In genomic region chr12:102445436-102445835, GRCm38 (mm10) we compare ENCODE assay signal across 16 mouse cellular contexts. TPM values are rescaled to one million over a fixed set of nuclear protein-coding genes. Genes with fewer than 3 reads are reported as not detected.
DNase-seq lines count a peak whose midpoint lies in the region; ATAC-seq and TF ChIP-seq lines count a peak whose summit lies in the region.
"Had no signal": no experiment of that assay in that cellular context is flagged by ENCODE, and none has a peak within 500 bp of the region (broad histone marks: within the 10 kb centered on the region; RNA-seq: fewer than 3 reads in every experiment).

No protein-coding gene starts in this region.

- no peak for TF ChIP-seq POLR2A in thymus, adult 2 months (IDR thresholded peaks at IDR 0.05; ENCODE audit: control insufficient read depth, extremely low read depth, insufficient read depth, low read length, poor library complexity)

- no peak overlapping the region for H3K9ac ChIP-seq in midbrain, embryonic 13.5 days (replicated peaks)
- H3K9ac ChIP-seq: heart, embryonic 13.5 days; hindbrain, embryonic 12.5 days; limb, embryonic 12.5 days had no signal

- no peaks in the 10 kb centered on the region for H3K9me3 ChIP-seq in midbrain, embryonic 13.5 days
- H3K9me3 ChIP-seq: heart, embryonic 13.5 days; hindbrain, embryonic 12.5 days; limb, embryonic 12.5 days; megakaryocyte, embryonic 14.5 days had no signal

- no peak overlapping the region for H3K4me3 ChIP-seq in layer of hippocampus, adult 2 months
- H3K4me3 ChIP-seq in thymus, adult 2 months (ENCODE audit: control insufficient read depth, insufficient read depth, low read length), result no peak overlapping the region
- H3K4me3 ChIP-seq in midbrain, embryonic 13.5 days (replicated peaks), result no peak overlapping the region
- H3K4me3 ChIP-seq: heart, embryonic 13.5 days; hindbrain, embryonic 12.5 days; limb, embryonic 12.5 days; megakaryocyte, embryonic 14.5 days had no signal

- WGBS in thymus, adult 2 months, result 35% methylated on average over 4 of the region's 4 CpGs
- WGBS in midbrain, embryonic 13.5 days, result 83% methylated on average over 4 of the region's 4 CpGs

- peak; percentile 96 for ATAC-seq in megakaryocyte, adult 5-6 weeks (ENCODE audit: poor library complexity, severe bottlenecking)
- ATAC-seq in midbrain, embryonic 13.5 days, result no peak
- ATAC-seq: forebrain, embryonic 14.5 days; intestine, embryonic 16.5 days had no signal

- no peak for TF ChIP-seq CTCF in layer of hippocampus, adult 2 months (conservative IDR thresholded peaks at IDR 0.05)
- no peak for TF ChIP-seq CTCF in thymus, adult 2 months (IDR thresholded peaks at IDR 0.05; ENCODE audit: borderline replicate concordance, control insufficient read depth, extremely low read depth, insufficient read depth, low read length, poor library complexity)

- H3K27me3 ChIP-seq in thymus, adult 2 months (ENCODE audit: control insufficient read depth, insufficient read depth, low read length), result no peaks in the 10 kb centered on the region
- H3K27me3 ChIP-seq in midbrain, embryonic 13.5 days, result no peaks in the 10 kb centered on the region
- H3K27me3 ChIP-seq: heart, embryonic 13.5 days; hindbrain, embryonic 12.5 days; limb, embryonic 12.5 days had no signal

- peak overlapping the region; percentile 23; the same call in 1 of the 2 replicates for H3K27ac ChIP-seq in layer of hippocampus, adult 2 months
- H3K27ac ChIP-seq in thymus, adult 2 months (ENCODE audit: control insufficient read depth, insufficient read depth, low read length), result no peak overlapping the region
- no peak overlapping the region for H3K27ac ChIP-seq in midbrain, embryonic 13.5 days
- H3K27ac ChIP-seq: heart, embryonic 13.5 days; hindbrain, embryonic 12.5 days; limb, embryonic 12.5 days had no signal

- H3K36me3 ChIP-seq in thymus, adult 2 months (ENCODE audit: control insufficient read depth, insufficient read depth, low read length), result no peaks in the 10 kb centered on the region
- no peaks in the 10 kb centered on the region for H3K36me3 ChIP-seq in midbrain, embryonic 13.5 days
- H3K36me3 ChIP-seq: heart, embryonic 13.5 days; hindbrain, embryonic 12.5 days; limb, embryonic 12.5 days had no signal

- H3K4me1 ChIP-seq in thymus, adult 2 months (replicated peaks; ENCODE audit: control insufficient read depth, insufficient read depth, low read length), result peaks cover 2% of the 10 kb centered on the region
- H3K4me1 ChIP-seq in midbrain, embryonic 13.5 days (replicated peaks), result no peaks in the 10 kb centered on the region
- H3K4me1 ChIP-seq: hindbrain, embryonic 12.5 days; limb, embryonic 12.5 days had no signal

- DNase-seq in layer of hippocampus, adult 2 months (ENCODE audit: low spot score in 2 of 2), result no peak
- no peak for DNase-seq in layer of hippocampus, postnatal 14 days (ENCODE audit: low spot score in 2 of 2)
- DNase-seq in spleen, postnatal 36 days (ENCODE audit: low spot score in 2 of 2), result peak; percentile 38 to 49
- DNase-seq in spleen, postnatal 4 days (ENCODE audit: low spot score in 2 of 2), result no peak
- DNase-seq in thymus, adult 2 months, result no peak
- DNase-seq: cerebellum, adult 2 months; gastrocnemius, postnatal 10 days; kidney, postnatal 25 days had no signal

- no peak overlapping the region for H3K4me2 ChIP-seq in midbrain, embryonic 13.5 days (replicated peaks)
- H3K4me2 ChIP-seq: heart, embryonic 13.5 days; hindbrain, embryonic 12.5 days; limb, embryonic 12.5 days had no signal

RNA-seq across cellular contexts. Expression of gene Lgmn, which starts 5.8 kb away (rescaled TPM):
- total RNA-seq in layer of hippocampus, adult 2 months (2021), result 10 to 100 TPM; 78.6 to 84.8 TPM
- 100 to 1,000 TPM; 111 to 117 TPM for total RNA-seq in layer of hippocampus, postnatal 14 days (2021)
- 37.6 and 39.2 TPM in 2 replicates for total RNA-seq in megakaryocyte, adult 5-6 weeks (2015)
- 28.7 and 33.0 TPM in 2 replicates for total RNA-seq in megakaryocyte, adult 5-6 weeks (2017)
- polyA plus RNA-seq in thymus, adult 2 months (2012; rRNA removed), result 66.8 and 88.9 TPM in 2 replicates
- polyA plus RNA-seq in midbrain, embryonic 13.5 days (2015; fragmentation: Nextera tagmentation; extraction: Ambion mirVana), result 55.9 and 64.7 TPM in 2 replicates

RNA-seq across cellular contexts. Expression of gene Golga5, which starts 23.5 kb away (rescaled TPM):
- total RNA-seq in layer of hippocampus, adult 2 months (2021), result 10 to 100 TPM; 24.6 to 26.3 TPM
- total RNA-seq in layer of hippocampus, postnatal 14 days (2021), result 10 to 100 TPM; 21.6 to 22.7 TPM
- 24.1 and 26.3 TPM in 2 replicates for total RNA-seq in megakaryocyte, adult 5-6 weeks (2015)
- 67.6 and 87.1 TPM in 2 replicates for total RNA-seq in megakaryocyte, adult 5-6 weeks (2017)
- polyA plus RNA-seq in thymus, adult 2 months (2012; rRNA removed), result 13.3 and 14.3 TPM in 2 replicates
- 31.7 and 32.3 TPM in 2 replicates for polyA plus RNA-seq in midbrain, embryonic 13.5 days (2015; fragmentation: Nextera tagmentation; extraction: Ambion mirVana)

Comparison
In these comparisons a context has a peak if more than half of its experiments do, and no peak if none do; other contexts are left out.
1. DNase-seq: peak in spleen, postnatal 36 days (2 of 2); none in layer of hippocampus, adult 2 months (0 of 2), layer of hippocampus, postnatal 14 days (0 of 2), spleen, postnatal 4 days (0 of 2) and thymus, adult 2 months (single experiment).